Mouse (Mus musculus) T-helper 2 cell (primary cell): ENCODE data around the gene Pcsk7.

Experiments
- in situ Hi-C: fragments of 300-600 bp; cut with MboI, MseI; formaldehyde crosslinking; loops from one replicate; pipeline ENCODE4 v1.15.1; 2025; ENCODE audit warnings: high pct_unique_total_duplicates

The Pcsk7 gene

GRCm38 (mm10) chr9:45961855-45962254, 55.6 kb downstream of the Pcsk7 start:
- in situ Hi-C loops = no loop called here

DNA sequence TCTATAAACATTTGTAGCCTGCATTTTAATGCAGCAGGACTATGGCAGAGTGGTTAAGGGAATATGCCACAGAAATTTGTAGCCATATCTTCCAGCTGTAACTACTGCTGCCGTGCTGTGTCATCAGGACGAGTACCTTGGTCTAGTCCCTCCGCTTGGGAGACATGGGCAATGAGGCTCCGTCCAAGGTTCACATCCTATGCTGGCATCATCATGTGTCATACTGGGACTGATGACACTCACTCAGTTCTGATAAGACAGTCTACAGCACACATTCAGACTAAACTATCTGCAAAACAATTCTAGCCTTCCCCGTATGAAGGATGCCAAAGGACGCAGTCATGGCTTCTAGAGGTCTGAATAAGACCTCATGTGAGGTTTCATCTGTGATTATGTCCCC, 57.3 kb downstream of the Pcsk7 start:
- in situ Hi-C loops = no loop called here

- in situ Hi-C loops = no loop called here
Observed at GRCm38 (mm10) chr9:45976884-45977283, 70.6 kb downstream of the Pcsk7 start.
